Comparison of ENCODE assay signal across 19 mouse cellular contexts in genomic region chr5:143127837-143128236, GRCm38 (mm10). TPM values are rescaled to one million over a fixed set of nuclear protein-coding genes. Genes with fewer than 3 reads are reported as not detected.
DNase-seq lines count a peak whose midpoint lies in the region.
"Had no signal": no experiment of that assay in that cellular context is flagged by ENCODE, and none has a peak within 500 bp of the region (broad histone marks: within the 10 kb centered on the region; RNA-seq: fewer than 3 reads in every experiment).

No protein-coding gene starts in this region.

- DNase-seq in frontal cortex, adult 2 months (ENCODE audit: extremely low spot score in 1 of 2, low spot score in 1 of 2) = peak; percentile 7 to 18
- no peak for DNase-seq in frontal cortex, postnatal 14 days (ENCODE audit: low spot score in 2 of 2)
- peak; percentile 18 to 42 for DNase-seq in left cerebral cortex, postnatal 14 days (ENCODE audit: low spot score in 2 of 2)
- DNase-seq in left cerebral cortex, adult 11 months (ENCODE audit: low spot score) = no peak
- peak; percentile 66 for DNase-seq in cerebellum, adult 11 months
- peak; percentile 71 to 85 for DNase-seq in cerebellum, postnatal 25 days
- DNase-seq in thymus, postnatal 14 days = no peak
- no peak for DNase-seq in gastrocnemius, postnatal 10 days
- DNase-seq: kidney, adult 8-10 months; midbrain, embryonic 14.5 days had no signal

- intact Hi-C loops in left cerebral cortex, postnatal 14 days (cut with DNase I) = no loop called here

RNA-seq across cellular contexts. Expression of gene Rnf216, which starts 15.0 kb away (rescaled TPM):
- 29.7 and 33.4 TPM in 2 replicates for polyA plus RNA-seq in frontal cortex, adult 2 months (2012; rRNA removed)
- 10 to 100 TPM; 38.8 to 41.0 TPM for total RNA-seq in left cerebral cortex, postnatal 14 days (2021)
- 10 to 100 TPM; 22.1 to 25.9 TPM for total RNA-seq in gastrocnemius, postnatal 10 days (2021)

RNA-seq across cellular contexts. Expression of gene Olfr718-ps1, which starts 19.5 kb away (rescaled TPM):
- polyA plus RNA-seq in frontal cortex, adult 2 months (2012; rRNA removed) = 0.08 TPM in 1 of 2 replicates, not detected in the other
- under 1 TPM; 0.11 to 0.13 TPM for total RNA-seq in left cerebral cortex, postnatal 14 days (2021)
- not detected for total RNA-seq in gastrocnemius, postnatal 10 days (2021)
- total RNA-seq: CH12.LX; granulocyte monocyte progenitor cell, adult 5-6 weeks; heart, postnatal 25 days had no signal
- polyA plus RNA-seq: liver, embryonic 12.5 days; lung, embryonic 15.5 days; midbrain, embryonic 14.5 days had no signal

RNA-seq across cellular contexts. Expression of gene Rbak, which starts 52.7 kb away (rescaled TPM):
- 10.9 and 13.3 TPM in 2 replicates for polyA plus RNA-seq in frontal cortex, adult 2 months (2012; rRNA removed)
- 10 to 100 TPM; 15.2 to 15.6 TPM for total RNA-seq in left cerebral cortex, postnatal 14 days (2021)
- 1 to 10 TPM; 6.9 to 8.6 TPM for total RNA-seq in gastrocnemius, postnatal 10 days (2021)

RNA-seq across cellular contexts. Expression of gene Spdye4b, which starts 53.0 kb away (rescaled TPM):
- not detected in 2 replicates for polyA plus RNA-seq in frontal cortex, adult 2 months (2012; rRNA removed)
- not detected for total RNA-seq in left cerebral cortex, postnatal 14 days (2021)
- not detected for total RNA-seq in gastrocnemius, postnatal 10 days (2021)
- total RNA-seq: CH12.LX; common myeloid progenitor, adult 5-6 weeks; granulocyte monocyte progenitor cell, adult 5-6 weeks; heart, postnatal 25 days; layer of hippocampus, adult 18-20 months had no signal
- polyA plus RNA-seq: embryonic facial prominence, embryonic 12.5 days; limb, embryonic 10.5 days; liver, embryonic 12.5 days; lung, embryonic 15.5 days; midbrain, embryonic 14.5 days had no signal

Comparison
In these comparisons a context has a peak if more than half of its experiments do, and no peak if none do; other contexts are left out.
1. DNase-seq: peak in frontal cortex, adult 2 months (2 of 2), left cerebral cortex, postnatal 14 days (2 of 2), cerebellum, adult 11 months (single experiment) and cerebellum, postnatal 25 days (2 of 2); none in frontal cortex, postnatal 14 days (0 of 2), left cerebral cortex, adult 11 months (single experiment), thymus, postnatal 14 days (single experiment) and gastrocnemius, postnatal 10 days (single experiment).